Mouse (Mus musculus) G1E (cell line): Measurements from ENCODE around the gene Pus3.

Experiments
- CTCF ChIP-seq: IDR thresholded peaks from 2 replicates; pipeline ENCODE4 v1.5.1; 2012; ENCODE audit warnings: low read depth, low read length, inconsistent platforms, mixed read lengths
- GATA1 ChIP-seq: IDR thresholded peaks from 2 replicates; pipeline ENCODE4 v1.6.1; 2012; ENCODE audit warnings: borderline replicate concordance, low read length, inconsistent platforms, mixed read lengths
- GATA2 ChIP-seq: IDR thresholded peaks from 2 replicates; pipeline ENCODE4 v1.6.1; 2012; ENCODE audit warnings: low read depth, low read length, inconsistent platforms, borderline replicate concordance
- POLR2AphosphoS5 ChIP-seq: IDR thresholded peaks from 2 replicates; pipeline ENCODE4 v1.6.1; 2012; ENCODE audit warnings: low read depth, low read length, inconsistent platforms; ENCODE audit not compliant: insufficient replicate concordance
- TAL1 ChIP-seq: conservative IDR thresholded peaks from 2 replicates; pipeline ENCODE4 v1.6.1; 2012; ENCODE audit warnings: low read depth, low read length, inconsistent platforms, mixed read lengths

- TF ChIP-seq CTCF (no peak), GATA1 (no peak), POLR2AphosphoS5 (no peak), TAL1 (no peak), GATA2 (no peak)
Measured at GRCm38 (mm10) chr9:35513900-35514299, 44.5 kb upstream of the Pus3 start.
